Mouse (Mus musculus) CD4-positive, CD25-positive, alpha-beta regulatory T cell, adult 2 months (primary cell): ENCODE data around the gene Cdc20b.
A peak's percentile ranks its signal among the peaks of the same experiment; 100 is the strongest.

ENCODE experiments used
- DNase-seq: peaks from one replicate; pipeline ENCODE4 v3.0.0-alpha.2; 2012; ENCODE audit warnings: low read depth, low spot score

Cdc20b gene

GRCm38 (mm10) chr13:113034950-113035421 is at the start of gene Cdc20b:
Gene Cdc20b, plus strand, starts transcription at chr13:113035111.
- DNase-seq = peak; percentile 90

- no peak for DNase-seq
Measured at GRCm38 (mm10) chr13:112985605-112986450, 49.1 kb upstream of the Cdc20b start.

DNA sequence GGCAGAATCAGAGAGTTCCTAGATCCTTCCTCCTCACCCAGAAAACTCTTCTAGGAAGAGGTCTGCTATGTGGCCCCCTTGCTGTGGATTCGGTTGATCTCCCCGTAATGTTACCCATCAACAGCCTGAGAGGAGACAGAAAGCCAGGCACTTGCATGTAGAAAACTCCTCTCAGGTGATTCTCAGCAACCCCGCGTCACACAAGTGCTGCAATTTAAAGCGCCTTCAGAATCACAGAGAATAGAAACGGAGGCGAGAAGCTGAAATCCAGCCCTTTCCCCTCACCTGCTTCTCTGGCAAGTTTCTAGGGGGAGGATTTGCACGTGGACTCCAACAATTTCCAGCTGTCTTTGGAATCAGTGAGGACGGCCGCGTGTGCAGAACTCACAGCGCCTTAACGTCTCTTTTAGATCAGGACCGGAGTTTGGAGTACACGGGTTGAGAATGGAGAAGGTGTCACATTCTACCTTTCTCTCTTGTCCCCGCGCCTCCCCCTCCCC is 48.4 kb upstream of the Cdc20b start:
- peak; percentile 24 for DNase-seq

- peak; percentile 97 for DNase-seq
Measured at GRCm38 (mm10) chr13:112987532-112987943, 47.4 kb upstream of the Cdc20b start, which contains the start of gene Ccno. Gene Ccno, plus strand, starts transcription at chr13:112987802.

DNA sequence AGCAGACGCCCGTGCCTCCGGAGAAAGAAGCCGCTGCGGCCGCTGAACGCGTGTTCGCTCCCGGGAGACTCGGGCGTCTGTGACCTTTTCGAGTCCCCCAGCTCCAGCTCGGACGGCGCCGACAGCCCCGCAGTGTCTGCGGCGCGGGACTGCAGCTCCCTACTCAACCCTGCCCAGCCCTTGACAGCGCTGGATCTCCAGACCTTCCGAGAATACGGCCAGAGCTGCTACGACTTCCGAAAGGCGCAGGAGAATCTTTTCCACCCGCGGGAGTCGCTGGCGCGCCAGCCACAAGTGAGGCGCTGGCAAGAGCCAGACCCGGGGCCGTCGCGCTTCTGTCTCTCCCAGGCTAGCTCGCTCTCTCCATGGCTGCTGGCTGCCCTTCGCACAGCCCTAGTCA is 46.9 kb upstream of the Cdc20b start:
- DNase-seq = no peak

DNA sequence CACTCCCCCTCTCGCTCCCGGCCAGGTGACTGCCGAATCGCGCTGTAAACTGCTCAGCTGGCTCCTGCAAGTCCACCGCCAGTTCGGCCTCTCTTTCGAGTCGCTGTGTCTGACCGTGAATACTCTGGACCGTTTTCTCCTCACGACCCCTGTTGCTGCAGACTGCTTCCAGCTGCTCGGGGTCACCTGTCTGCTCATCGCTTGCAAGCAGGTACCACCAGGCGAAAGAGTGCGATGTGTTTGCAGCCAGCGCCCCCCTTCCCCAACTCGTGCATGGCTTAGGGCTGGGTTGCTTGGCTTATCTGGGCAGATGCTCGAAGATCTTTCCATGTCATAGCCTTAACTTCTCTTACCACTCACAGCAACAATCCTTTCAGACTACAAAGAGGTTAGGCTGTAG is 46.0 kb upstream of the Cdc20b start:
- peak; percentile 39 for DNase-seq

DNA sequence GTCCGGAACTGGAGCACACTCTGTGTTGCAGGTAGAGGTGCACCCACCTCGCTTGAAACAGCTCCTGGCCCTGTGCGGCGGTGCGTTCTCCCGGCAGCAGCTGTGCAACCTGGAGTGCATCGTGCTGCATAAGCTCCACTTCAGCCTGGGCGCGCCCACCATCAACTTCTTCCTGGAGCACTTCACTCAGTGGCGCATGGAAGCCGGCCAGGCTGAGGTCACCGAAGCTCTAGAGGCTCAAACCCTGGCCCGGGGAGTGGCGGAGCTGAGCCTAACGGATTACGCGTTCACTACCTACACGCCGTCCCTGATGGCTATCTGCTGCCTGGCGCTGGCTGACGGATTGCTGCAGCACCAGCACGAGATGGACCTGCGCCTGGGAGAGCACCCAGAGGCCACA is 45.4 kb upstream of the Cdc20b start:
- peak; percentile 28 for DNase-seq

DNA sequence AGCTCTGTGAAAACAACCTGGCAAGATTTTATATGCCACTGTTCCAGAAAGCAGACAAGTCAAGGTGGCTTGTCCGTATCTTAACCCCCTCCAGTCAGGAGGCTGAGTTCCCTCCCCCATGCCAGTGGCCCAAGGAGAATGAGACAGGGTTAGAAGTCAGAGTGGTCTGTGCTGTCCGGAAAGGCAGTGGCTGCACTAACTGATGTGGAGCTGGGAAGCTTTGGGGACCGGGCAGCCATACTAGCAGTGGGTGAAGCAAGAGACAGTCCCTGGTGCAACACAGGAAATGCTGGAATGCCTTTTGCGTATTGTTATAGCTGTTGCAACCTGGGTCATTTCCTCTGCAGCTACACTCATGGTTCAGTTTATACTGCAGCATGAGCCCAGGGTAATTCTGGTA is 44.6 kb upstream of the Cdc20b start:
- peak; percentile 24 for DNase-seq

DNA sequence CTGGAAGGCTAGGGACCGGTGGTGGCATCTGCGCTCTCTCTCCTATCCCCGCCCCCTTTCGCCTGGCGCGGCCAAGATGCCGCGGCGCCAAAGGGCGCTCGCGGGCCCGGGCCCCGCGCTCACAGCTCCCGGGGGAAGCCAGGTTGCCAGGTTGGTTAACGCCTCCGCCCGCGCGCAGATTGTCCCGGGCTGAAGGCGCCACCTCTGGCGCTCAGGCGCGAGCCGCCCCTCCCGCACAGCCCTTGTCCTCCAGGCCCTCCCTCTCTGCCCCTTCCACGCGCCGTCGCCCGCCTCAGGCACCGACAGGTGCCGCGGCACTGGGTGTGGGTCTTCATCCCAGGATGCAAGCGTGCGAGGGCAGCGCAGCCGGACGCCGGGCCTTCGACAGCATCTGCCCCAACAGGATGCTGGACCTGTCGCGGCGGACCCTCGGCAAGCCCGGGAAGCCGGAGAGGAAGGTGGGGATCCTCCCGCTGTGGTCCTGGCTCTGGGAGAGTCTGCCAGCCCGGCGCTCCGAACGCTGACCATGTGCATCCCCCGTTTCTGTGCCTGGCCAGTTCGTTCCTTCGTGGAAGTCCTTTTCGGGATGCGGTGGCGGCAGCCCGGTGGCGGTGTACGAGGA is 41.3 kb upstream of the Cdc20b start, which contains the start of gene Mcidas:
TSS of gene Mcidas (plus strand) at position 315 of the 622 bp plus-strand sequence.
- DNase-seq = peak; percentile 58

DNA sequence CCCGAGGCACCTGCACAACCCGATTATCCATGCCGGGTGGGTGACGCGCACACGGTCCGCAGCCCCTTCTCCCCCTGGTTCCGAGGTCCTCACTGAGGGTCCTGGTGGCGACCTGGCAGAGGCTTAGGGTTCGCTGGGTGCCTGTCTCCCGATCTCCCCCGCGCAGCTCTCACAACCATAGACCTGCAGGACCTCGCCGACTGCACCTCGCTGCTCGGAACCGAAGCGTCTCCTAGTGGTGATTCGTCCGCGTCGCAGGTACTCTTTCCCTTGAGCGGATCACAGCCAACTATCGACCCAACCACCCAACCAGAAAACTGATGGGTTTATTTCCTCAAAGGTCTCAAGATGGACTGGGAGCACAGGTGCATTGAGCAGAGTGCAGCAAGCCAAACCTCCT is 40.7 kb upstream of the Cdc20b start:
- DNase-seq = peak; percentile 89

- DNase-seq = no peak
Measured at GRCm38 (mm10) chr13:112996407-112996806, 38.5 kb upstream of the Cdc20b start.

DNA sequence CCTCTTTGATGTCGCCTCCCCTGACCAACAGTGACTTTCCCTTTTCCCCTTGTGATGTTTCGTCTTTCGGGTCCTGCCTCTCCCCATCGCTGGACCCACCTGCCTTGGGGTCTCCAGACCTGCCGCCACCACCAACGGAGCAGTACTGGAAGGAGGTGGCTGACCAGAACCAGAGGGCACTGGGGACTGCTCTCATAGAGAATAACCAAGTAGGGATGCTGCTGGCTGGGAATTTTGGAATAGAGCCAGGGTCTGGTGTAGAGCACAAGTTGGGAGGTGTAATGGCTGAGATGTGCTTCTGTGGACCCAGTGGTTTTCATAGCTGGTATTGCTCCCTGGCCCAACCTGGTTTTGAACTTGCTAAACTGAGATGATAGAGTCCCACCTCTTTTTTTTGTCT is 37.5 kb upstream of the Cdc20b start:
- DNase-seq = no peak

- DNase-seq = peak; percentile 53
Measured at GRCm38 (mm10) chr13:112998427-112999201, 36.3 kb upstream of the Cdc20b start.

DNA sequence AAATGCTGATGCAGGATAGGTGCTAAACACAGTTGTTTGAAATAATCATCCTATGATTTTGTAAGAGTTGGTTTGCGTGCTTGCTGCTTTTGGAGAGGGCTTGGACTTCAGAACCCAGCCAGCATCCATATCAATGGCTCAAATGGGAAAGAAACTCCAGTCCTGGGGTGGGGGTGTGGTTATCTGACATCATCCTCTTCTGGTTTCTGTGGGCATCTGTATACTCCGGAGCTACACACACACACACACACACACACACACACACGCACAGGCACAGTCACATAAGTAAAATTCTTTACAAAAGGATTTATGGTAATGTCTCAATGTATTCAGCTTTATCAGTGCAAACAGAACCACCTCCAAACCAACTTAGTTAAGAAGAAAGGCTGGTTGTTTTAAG is 34.8 kb upstream of the Cdc20b start:
- DNase-seq = no peak

GRCm38 (mm10) chr13:113000576-113001318 is 34.2 kb upstream of the Cdc20b start:
- DNase-seq = no peak

- peak; percentile 15 for DNase-seq
Measured at GRCm38 (mm10) chr13:113012683-113013082, 22.2 kb upstream of the Cdc20b start.

- DNase-seq = peak; percentile 82
Measured at GRCm38 (mm10) chr13:113013174-113013953, 21.5 kb upstream of the Cdc20b start.

DNA sequence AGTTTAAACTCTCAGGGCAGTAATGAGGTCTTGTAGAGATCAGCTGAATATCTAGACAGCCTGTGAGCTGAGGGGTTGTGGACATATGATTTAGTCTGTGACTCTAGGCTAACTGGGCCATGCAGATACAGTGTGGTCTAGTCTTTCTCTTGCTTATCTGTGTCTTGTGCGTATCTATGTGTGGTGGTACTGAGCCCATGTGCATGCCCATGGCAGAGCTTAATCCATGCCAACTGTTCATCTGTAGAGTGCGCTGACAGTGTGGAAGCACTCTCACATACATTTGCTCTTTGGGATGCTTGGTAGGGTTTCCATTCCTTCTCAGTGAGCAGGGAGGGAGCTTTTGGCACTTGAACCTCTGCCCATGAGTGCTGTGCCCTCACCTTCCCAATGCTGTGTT is 13.4 kb upstream of the Cdc20b start:
- DNase-seq = no peak

DNA sequence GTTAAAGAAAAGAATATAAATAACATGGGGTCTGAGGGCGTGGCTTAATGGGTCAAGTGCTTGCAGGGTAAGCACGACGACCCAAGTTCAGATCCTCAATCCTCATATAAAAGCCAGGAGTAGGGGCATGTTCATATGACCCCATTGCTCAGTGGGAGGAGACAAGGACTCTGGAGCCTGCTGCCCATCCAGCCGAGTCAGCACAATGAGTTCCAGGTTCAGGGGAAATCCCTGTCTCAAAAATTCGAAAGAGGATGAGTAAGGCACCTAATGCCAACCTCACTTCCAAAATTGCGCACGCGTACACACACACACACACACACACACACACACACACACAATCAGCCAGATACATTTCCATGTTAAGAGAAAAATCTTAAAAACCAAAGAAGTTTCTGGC is 12.4 kb upstream of the Cdc20b start:
- DNase-seq = peak; percentile 24
